Mouse (Mus musculus) liver, postnatal 0 days (tissue): ENCODE measurements around the gene Gabpa. TPM values are rescaled to one million over a fixed set of nuclear protein-coding genes. Genes with fewer than 3 reads are reported as not detected.
A peak's percentile ranks its signal among the peaks of the same experiment; 100 is the strongest.

Experiments used
- ATAC-seq: fragments of 200-750 bp; cut with Nextera tagmentation; 2 replicates; pipeline ENCODE4 v1.8.0; 2017; ENCODE audit warnings: mild to moderate bottlenecking, moderate library complexity
- DNase-seq: peaks from one replicate; pipeline ENCODE4 v3.0.0-alpha.2; 2016
- H3K27ac ChIP-seq: fragments of 300-500 bp; sonication (generic); 2 replicates; pipeline ENCODE4 v1.5.1; 2014; ENCODE audit warnings: antibody characterized with exemption, moderate library complexity, mild to moderate bottlenecking, low read depth
- H3K27me3 ChIP-seq: fragments of 300-500 bp; sonication (generic); 2 replicates; pipeline ENCODE4 v1.6.1; 2014; ENCODE audit warnings: low read length, control low read depth, mixed read lengths; ENCODE audit not compliant: insufficient read depth
- H3K36me3 ChIP-seq: fragments of 300-500 bp; sonication (generic); replicated peaks from 2 replicates; pipeline ENCODE4 v1.6.1; 2014; ENCODE audit warnings: mild to moderate bottlenecking, control low read depth, low read length, moderate library complexity, mixed read lengths; ENCODE audit not compliant: insufficient read depth
- H3K4me1 ChIP-seq: fragments of 300-500 bp; sonication (generic); 2 replicates; pipeline ENCODE4 v1.6.1; 2014; ENCODE audit warnings: antibody characterized with exemption, mild to moderate bottlenecking, control low read depth; ENCODE audit not compliant: insufficient read depth
- H3K4me2 ChIP-seq: fragments of 300-500 bp; sonication (generic); 2 replicates; pipeline ENCODE4 v1.6.1; 2014; ENCODE audit warnings: low read depth, mild to moderate bottlenecking, low read length, moderate library complexity, mixed read lengths
- H3K4me3 ChIP-seq: fragments of 300-500 bp; sonication (generic); 2 replicates; pipeline ENCODE4 v1.5.1; 2014; ENCODE audit warnings: low read depth, low read length
- H3K9ac ChIP-seq: fragments of 300-500 bp; sonication (generic); replicated peaks from 2 replicates; pipeline ENCODE4 v1.6.1; 2014; ENCODE audit warnings: mild to moderate bottlenecking, moderate library complexity
- H3K9me3 ChIP-seq: fragments of 300-500 bp; sonication (generic); 2 replicates; pipeline ENCODE4 v1.6.1; 2016; ENCODE audit warnings: mild to moderate bottlenecking, control low read depth, low read length, mixed read lengths
- CTCF ChIP-seq: sonication (generic); IDR thresholded peaks from 2 replicates; pipeline ENCODE4 v1.5.1; 2016; ENCODE audit warnings: antibody characterized with exemption, low read depth
- EP300 ChIP-seq: IDR thresholded peaks from 2 replicates; pipeline ENCODE4 v1.6.1; 2016; ENCODE audit warnings: antibody characterized with exemption, low read depth, mild to moderate bottlenecking
- WGBS: fragments of 180-500 bp; shearing (Covaris S2); extraction: QIAGEN DNeasy Blood & Tissue Kit; methylation state at CpG from one replicate; pipeline ENCODE4 v1.1.7; 2014; ENCODE audit not compliant: insufficient replicate concordance; 5-methylcytosine and 5-hydroxymethylcytosine counted together
- polyA plus RNA-seq: library from polyadenylated mRNA; unstranded; fragments of >200 nt; fragmentation: Nextera tagmentation; extraction: Ambion mirVana; gene quantifications from 2 replicates; pipeline ENCODE4 v1.2.1, GENCODE M21; 2015

Gabpa gene
- polyA plus RNA-seq, 1 experiment from 2014 or later = 9.2 TPM

DNA sequence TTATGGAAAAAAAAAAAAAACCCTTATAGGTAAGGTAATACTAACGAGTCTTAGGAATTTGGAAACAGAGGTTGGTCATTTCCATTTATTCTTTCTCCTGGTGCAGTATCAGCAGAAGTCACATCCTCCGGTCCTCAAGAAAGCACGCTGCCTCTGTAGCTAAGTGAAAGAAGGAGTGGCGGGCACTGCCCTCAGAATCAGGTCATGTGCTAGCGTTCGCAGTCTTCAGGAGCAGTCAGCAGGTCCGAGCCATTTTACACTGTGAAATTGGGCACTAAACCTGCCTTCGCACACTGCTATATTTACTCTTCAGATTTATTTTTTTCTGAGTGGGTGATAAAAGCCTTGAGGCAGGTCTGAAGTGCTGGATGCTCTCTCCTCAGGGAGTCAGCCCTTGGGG, 20.9 kb upstream of the Gabpa start:
- Histone ChIP-seq H3K9ac (no peak overlapping the region), H3K4me3 (no peak overlapping the region), H3K27me3 (no peaks in the 10 kb centered on the region), H3K4me1 (0 out of 2 replicates have a peak, but pooled peaks cover 2% of the 10 kb centered on the region), H3K27ac (no peak overlapping the region), H3K4me2 (peak overlapping the region; percentile 44; the same call in 1 of the 2 replicates), H3K36me3 (no peaks in the 10 kb centered on the region), H3K9me3 (no peaks in the 10 kb centered on the region)
- no peak for ATAC-seq
- WGBS = 61% methylated on average over 8 of the region's 8 CpGs
- TF ChIP-seq CTCF (no peak), EP300 (no peak)
- DNase-seq = no peak

DNA sequence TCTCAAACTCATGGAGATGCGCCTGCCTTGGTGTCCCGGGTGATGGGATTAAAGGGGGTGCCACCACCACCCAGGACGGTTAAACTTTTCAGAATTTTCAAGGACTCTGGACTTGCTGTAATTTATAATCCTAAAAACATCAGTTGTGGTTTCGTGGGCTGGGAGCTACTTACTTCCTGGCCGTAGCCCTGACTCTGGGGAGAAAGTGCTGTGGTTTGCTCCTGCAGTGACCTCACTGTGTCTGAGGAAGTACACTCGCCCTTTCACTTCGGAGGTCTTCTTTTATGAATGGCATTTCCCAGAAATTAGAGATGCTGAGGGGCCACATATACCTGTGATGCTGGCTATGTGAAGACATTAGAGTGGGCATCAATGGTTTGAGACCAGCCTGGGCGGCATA, 20.2 kb upstream of the Gabpa start:
- no peak overlapping the region for H3K4me3 ChIP-seq
- DNase-seq (no peak), ATAC-seq (no peak)
- H3K4me1 ChIP-seq = 0 out of 2 replicates have a peak, but pooled peaks cover under 1% of the 10 kb centered on the region
- H3K4me2 ChIP-seq = peak overlapping the region; percentile 44
- no peak overlapping the region for H3K27ac ChIP-seq
- TF ChIP-seq EP300 = no peak
- TF ChIP-seq CTCF = no peak
- no peaks in the 10 kb centered on the region for H3K36me3 ChIP-seq
- H3K27me3 ChIP-seq = no peaks in the 10 kb centered on the region
- H3K9ac ChIP-seq = no peak overlapping the region
- no peaks in the 10 kb centered on the region for H3K9me3 ChIP-seq
- WGBS = 30% methylated on average over 8 of the region's 8 CpGs

DNA sequence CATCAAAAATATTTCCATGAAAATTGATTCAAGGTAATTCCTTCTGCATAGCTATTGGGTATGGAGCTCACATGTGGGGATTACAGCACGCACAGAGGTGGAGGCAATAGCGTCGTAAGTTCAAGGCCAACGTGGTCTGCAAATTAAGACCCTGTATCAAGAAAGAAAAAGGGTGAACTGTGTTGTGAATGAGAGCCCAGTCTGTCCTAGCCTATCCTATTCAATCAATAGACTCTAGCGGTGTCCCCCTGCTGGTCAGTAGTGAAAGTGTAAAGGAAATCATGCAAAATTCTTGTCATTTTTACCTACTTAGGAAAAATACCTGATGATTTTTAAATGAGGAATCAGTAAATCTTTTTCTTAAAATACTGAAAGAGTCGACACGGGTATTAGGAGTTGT, 17.3 kb upstream of the Gabpa start:
- no peaks in the 10 kb centered on the region for H3K4me1 ChIP-seq
- H3K27me3 ChIP-seq = no peaks in the 10 kb centered on the region
- TF ChIP-seq CTCF = peak; percentile 74
- no peak for TF ChIP-seq EP300
- 0 out of 2 replicates have a peak, but pooled peaks cover 4% of the 10 kb centered on the region for H3K36me3 ChIP-seq
- no peak overlapping the region for H3K4me3 ChIP-seq
- no peak overlapping the region for H3K4me2 ChIP-seq
- no peak overlapping the region for H3K27ac ChIP-seq
- WGBS = 29% methylated on average over 7 of the region's 7 CpGs
- no peaks in the 10 kb centered on the region for H3K9me3 ChIP-seq
- DNase-seq (no peak), ATAC-seq (0 out of 2 replicates have a peak, but pooled peaks have one; percentile 27)
- no peak overlapping the region for H3K9ac ChIP-seq

DNA sequence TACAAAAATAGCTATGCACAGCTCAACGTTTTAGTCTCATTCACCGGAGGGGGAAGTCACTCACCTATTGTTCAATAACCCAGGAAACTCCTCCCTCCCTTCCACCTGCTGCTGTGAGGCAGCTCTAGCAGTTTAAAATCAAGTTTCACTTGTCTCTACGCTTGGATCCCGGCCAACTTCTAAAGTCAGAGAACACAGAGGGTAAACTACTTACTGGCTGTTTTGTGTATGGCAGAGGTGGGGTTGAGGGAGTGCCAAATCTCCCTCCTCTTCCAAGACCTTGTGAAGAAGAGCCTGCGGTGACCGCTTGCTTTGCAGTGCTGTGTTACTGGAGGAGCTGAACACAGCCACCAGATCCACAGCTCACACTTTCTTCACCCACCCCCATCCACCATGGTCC, 9.7 kb upstream of the Gabpa start:
- 60% methylated on average over 6 of the region's 6 CpGs for WGBS
- no peak overlapping the region for H3K4me3 ChIP-seq
- peaks cover 57% of the 10 kb centered on the region for H3K36me3 ChIP-seq
- H3K4me1 ChIP-seq = peaks cover 18% of the 10 kb centered on the region
- peak; percentile 63 for ATAC-seq
- H3K9ac ChIP-seq = peak overlapping the region; percentile 16; the same call in 1 of the 2 replicates
- H3K4me2 ChIP-seq = no peak overlapping the region
- TF ChIP-seq EP300 (no peak), CTCF (no peak)
- no peaks in the 10 kb centered on the region for H3K9me3 ChIP-seq
- DNase-seq = peak; percentile 26
- no peaks in the 10 kb centered on the region for H3K27me3 ChIP-seq
- H3K27ac ChIP-seq = peak overlapping the region; percentile 22; the same call in 1 of the 2 replicates

DNA sequence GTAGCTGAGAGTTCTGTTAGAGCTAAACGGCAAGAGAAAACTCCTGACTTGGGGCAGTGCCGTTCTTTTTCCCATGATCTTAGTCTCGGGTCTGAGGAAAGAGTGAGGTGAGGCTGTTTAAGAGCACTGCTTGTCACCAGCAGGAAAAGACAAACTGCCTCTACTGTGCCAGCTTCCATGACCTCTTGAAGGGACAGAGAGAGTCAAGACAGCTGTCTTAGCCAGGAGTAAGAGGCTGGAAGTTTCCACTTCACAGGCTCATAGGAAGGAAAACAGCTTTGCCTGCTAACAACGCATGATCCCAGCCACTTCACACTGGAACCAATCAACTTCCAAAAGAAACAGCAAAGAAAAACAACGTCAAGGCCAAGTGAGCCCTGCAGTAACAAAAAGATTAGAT, 3.0 kb upstream of the Gabpa start:
- no peak overlapping the region for H3K27ac ChIP-seq
- DNase-seq = no peak
- H3K4me3 ChIP-seq = no peak overlapping the region
- H3K36me3 ChIP-seq = peaks cover 52% of the 10 kb centered on the region
- no peak overlapping the region for H3K9ac ChIP-seq
- no peaks in the 10 kb centered on the region for H3K9me3 ChIP-seq
- H3K4me1 ChIP-seq = peaks cover 13% of the 10 kb centered on the region
- TF ChIP-seq CTCF = no peak
- no peak for TF ChIP-seq EP300
- 88% methylated on average over 5 of the region's 5 CpGs for WGBS
- H3K27me3 ChIP-seq = no peaks in the 10 kb centered on the region
- H3K4me2 ChIP-seq = no peak overlapping the region
- ATAC-seq = no peak

DNA sequence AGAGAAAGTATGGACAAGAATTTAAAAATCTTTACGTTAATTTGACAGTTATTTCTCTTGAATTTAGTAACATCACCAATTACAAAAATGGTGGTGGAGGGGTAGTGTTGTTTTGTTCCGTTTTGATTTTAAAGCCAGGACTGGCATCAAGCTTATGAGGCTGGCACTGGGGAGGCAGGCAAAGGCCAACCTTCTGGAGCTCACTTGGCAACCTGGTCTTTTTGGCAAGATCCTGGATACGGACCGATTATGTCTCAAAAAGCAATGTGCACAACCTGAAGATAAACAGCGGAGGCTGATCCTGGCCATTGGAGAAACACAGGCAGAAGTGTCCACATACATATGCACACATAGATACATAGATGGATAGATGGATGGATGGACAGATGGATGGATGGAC, 2.0 kb upstream of the Gabpa start:
- ATAC-seq (no peak), DNase-seq (no peak)
- H3K27me3 ChIP-seq = no peaks in the 10 kb centered on the region
- no peak overlapping the region for H3K27ac ChIP-seq
- TF ChIP-seq CTCF = no peak
- no peak for TF ChIP-seq EP300
- 0 out of 2 replicates have a peak overlapping the region, but pooled peaks have one; percentile 82 for H3K4me2 ChIP-seq
- H3K36me3 ChIP-seq = peaks cover 42% of the 10 kb centered on the region
- H3K9ac ChIP-seq = no peak overlapping the region
- H3K4me3 ChIP-seq = no peak overlapping the region
- H3K4me1 ChIP-seq = peaks cover 16% of the 10 kb centered on the region
- 89% methylated on average over 5 of the region's 5 CpGs for WGBS
- H3K9me3 ChIP-seq = no peaks in the 10 kb centered on the region

DNA sequence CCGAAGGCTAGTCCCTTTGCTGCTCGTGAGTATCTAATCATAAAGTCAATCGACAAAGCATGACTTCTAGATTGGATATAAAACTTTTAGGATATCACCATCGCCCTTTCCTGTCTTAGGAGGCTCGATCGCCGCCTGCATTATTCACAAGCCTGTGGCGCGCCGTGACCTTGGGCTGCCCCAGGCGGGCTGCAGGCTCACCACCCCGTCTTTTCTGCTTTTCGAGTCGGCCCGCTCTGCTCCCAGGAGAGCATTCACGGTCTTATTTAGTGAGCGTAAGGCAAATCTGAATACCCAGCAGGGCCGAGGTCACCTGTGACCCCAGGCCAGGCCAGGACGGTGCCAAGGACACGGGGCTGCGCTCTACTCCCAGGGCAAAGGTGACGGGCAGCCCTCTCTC, 381 bp upstream of the Gabpa start:
- H3K4me1 ChIP-seq = peaks cover 16% of the 10 kb centered on the region
- H3K9me3 ChIP-seq = no peaks in the 10 kb centered on the region
- H3K4me2 ChIP-seq = peak overlapping the region; percentile 82
- H3K4me3 ChIP-seq = peak overlapping the region; percentile 98
- ATAC-seq (no peak), DNase-seq (no peak)
- WGBS = under 1% methylated on average over 22 of the region's 22 CpGs
- TF ChIP-seq CTCF = no peak
- TF ChIP-seq EP300 = no peak
- H3K9ac ChIP-seq = peak overlapping the region; percentile 99
- peak overlapping the region; percentile 98 for H3K27ac ChIP-seq
- no peaks in the 10 kb centered on the region for H3K27me3 ChIP-seq
- peaks cover 36% of the 10 kb centered on the region for H3K36me3 ChIP-seq
